Mouse (Mus musculus) lung, postnatal 25 days (tissue): ENCODE results near the gene Osbpl3.
"Not testable (repeated sequence)": the region's sequence is repeated elsewhere in the genome, so short reads cannot be mapped to it uniquely, and the experiment has no call there.

Source experiments
- DNase-seq: peaks from one replicate; pipeline ENCODE4 v3.0.0; 2022; ENCODE audit warnings: low spot score

Gene Osbpl3

GRCm38 (mm10) chr6:50452220-50452619 lies 3.8 kb downstream of the Osbpl3 start:
- no peak for DNase-seq

GRCm38 (mm10) chr6:50445616-50446015 lies 10.4 kb downstream of the Osbpl3 start:
- DNase-seq, result no peak

- peak; percentile 34 for DNase-seq
Measured at GRCm38 (mm10) chr6:50440966-50441862, 14.8 kb downstream of the Osbpl3 start.

GRCm38 (mm10) chr6:50440197-50440596 lies 15.8 kb downstream of the Osbpl3 start:
- DNase-seq, result no peak

- DNase-seq, result not testable (repeated sequence)
Measured at GRCm38 (mm10) chr6:50438900-50439299, 17.1 kb downstream of the Osbpl3 start.

GRCm38 (mm10) chr6:50437815-50438214 lies 18.2 kb downstream of the Osbpl3 start:
- DNase-seq, result no peak

GRCm38 (mm10) chr6:50436661-50437060 lies 19.3 kb downstream of the Osbpl3 start:
- no peak for DNase-seq

- DNase-seq, result no peak
Measured at GRCm38 (mm10) chr6:50432491-50432890, 23.5 kb downstream of the Osbpl3 start.

- DNase-seq, result no peak
Measured at GRCm38 (mm10) chr6:50429299-50429698, 26.7 kb downstream of the Osbpl3 start.

GRCm38 (mm10) chr6:50427051-50427732 lies 28.8 kb downstream of the Osbpl3 start:
- DNase-seq, result no peak

GRCm38 (mm10) chr6:50426571-50426970 lies 29.4 kb downstream of the Osbpl3 start:
- no peak for DNase-seq

GRCm38 (mm10) chr6:50424271-50424670 lies 31.7 kb downstream of the Osbpl3 start:
- no peak for DNase-seq

GRCm38 (mm10) chr6:50420413-50420812 lies 35.6 kb downstream of the Osbpl3 start:
- no peak for DNase-seq

GRCm38 (mm10) chr6:50419518-50420290 lies 36.3 kb downstream of the Osbpl3 start:
- DNase-seq, result no peak

GRCm38 (mm10) chr6:50418951-50419350 lies 37.0 kb downstream of the Osbpl3 start:
- DNase-seq, result no peak

- DNase-seq, result no peak
Measured at GRCm38 (mm10) chr6:50416854-50417253, 39.1 kb downstream of the Osbpl3 start.

- no peak for DNase-seq
Measured at GRCm38 (mm10) chr6:50415431-50415830, 40.6 kb downstream of the Osbpl3 start.

GRCm38 (mm10) chr6:50414547-50414946 lies 41.5 kb downstream of the Osbpl3 start:
- no peak for DNase-seq

GRCm38 (mm10) chr6:50413381-50413780 lies 42.6 kb downstream of the Osbpl3 start:
- DNase-seq, result no peak

GRCm38 (mm10) chr6:50412174-50412573 lies 43.8 kb downstream of the Osbpl3 start:
- no peak for DNase-seq

GRCm38 (mm10) chr6:50404698-50405097 lies 51.3 kb downstream of the Osbpl3 start:
- DNase-seq, result no peak

GRCm38 (mm10) chr6:50403524-50403923 lies 52.5 kb downstream of the Osbpl3 start:
- no peak for DNase-seq
